Mouse (Mus musculus) retina, postnatal 7 days (tissue): ENCODE results near the gene Anxa8.

Source experiments
- DNase-seq: peaks from one replicate; pipeline ENCODE4 v3.0.0-alpha.2; 2012; ENCODE audit warnings: low read depth, low spot score

Anxa8 gene

GRCm38 (mm10) chr14:34119046-34119723 lies 33.4 kb downstream of the Anxa8 start:
- no peak for DNase-seq

GRCm38 (mm10) chr14:34120016-34120910 lies 34.5 kb downstream of the Anxa8 start:
- no peak for DNase-seq

DNA sequence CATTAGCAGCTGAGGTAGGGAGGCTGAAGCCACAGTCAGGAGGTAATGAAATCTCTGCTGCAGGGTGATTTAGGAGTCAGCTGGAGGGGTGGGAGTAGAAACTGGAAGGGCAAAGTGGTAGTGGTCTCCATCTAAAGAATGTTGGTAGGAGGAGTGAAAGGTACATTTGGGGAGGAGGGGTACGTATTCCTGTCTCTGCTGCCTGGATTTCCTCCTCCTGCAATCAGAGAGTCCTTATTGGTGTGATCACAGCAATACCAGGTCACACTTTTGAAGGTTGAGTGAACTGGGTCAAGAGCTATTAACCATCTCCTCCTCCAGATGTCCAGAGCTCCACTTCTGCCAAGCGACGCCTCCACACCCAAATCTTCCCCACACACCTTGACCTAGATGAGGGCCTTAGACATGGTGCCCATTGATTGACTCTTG lies 35.2 kb downstream of the Anxa8 start:
- DNase-seq: no peak

- DNase-seq: no peak
These were observed 35.9 kb downstream of the Anxa8 start for GRCm38 (mm10) chr14:34121691-34122090.

DNA sequence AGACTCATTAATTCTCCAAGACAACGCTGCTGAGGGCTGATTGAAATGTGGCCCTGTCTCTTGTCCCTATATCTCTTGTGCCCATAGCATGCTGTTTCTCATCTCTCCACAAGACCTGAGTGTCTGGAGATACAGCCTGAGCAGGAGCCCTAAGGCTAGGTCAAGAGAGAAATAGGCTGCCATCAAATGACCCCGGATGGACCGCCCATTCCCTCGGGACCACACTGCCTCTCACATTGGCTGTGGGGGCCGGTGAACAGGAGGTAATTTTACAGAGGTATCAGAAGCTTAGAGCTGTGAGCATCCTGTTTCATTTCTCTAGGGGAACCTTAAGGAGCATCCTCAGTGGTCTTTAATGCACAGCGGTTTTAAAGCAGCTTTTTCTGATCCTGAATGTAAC lies 45.4 kb downstream of the Anxa8 start:
- DNase-seq: no peak

DNA sequence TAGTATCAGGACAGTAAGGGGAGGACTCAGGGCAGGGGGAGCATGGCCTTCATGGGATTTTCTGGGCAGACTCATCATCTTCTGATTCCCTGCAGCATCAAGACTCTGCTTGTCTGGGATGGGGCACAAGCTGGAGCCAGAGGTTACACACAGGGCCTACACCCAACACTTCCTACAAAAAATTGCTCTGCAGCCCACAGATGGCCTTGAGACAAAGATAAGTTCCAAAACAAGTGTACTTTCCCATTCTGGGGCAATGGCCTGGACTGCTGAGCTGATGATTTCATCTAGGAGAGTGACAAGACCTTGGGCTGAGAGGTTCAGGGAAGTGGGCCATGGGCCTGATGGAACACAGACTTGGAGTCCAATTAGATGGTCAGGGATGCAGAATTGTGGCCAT lies 49.6 kb downstream of the Anxa8 start:
- DNase-seq: no peak

DNA sequence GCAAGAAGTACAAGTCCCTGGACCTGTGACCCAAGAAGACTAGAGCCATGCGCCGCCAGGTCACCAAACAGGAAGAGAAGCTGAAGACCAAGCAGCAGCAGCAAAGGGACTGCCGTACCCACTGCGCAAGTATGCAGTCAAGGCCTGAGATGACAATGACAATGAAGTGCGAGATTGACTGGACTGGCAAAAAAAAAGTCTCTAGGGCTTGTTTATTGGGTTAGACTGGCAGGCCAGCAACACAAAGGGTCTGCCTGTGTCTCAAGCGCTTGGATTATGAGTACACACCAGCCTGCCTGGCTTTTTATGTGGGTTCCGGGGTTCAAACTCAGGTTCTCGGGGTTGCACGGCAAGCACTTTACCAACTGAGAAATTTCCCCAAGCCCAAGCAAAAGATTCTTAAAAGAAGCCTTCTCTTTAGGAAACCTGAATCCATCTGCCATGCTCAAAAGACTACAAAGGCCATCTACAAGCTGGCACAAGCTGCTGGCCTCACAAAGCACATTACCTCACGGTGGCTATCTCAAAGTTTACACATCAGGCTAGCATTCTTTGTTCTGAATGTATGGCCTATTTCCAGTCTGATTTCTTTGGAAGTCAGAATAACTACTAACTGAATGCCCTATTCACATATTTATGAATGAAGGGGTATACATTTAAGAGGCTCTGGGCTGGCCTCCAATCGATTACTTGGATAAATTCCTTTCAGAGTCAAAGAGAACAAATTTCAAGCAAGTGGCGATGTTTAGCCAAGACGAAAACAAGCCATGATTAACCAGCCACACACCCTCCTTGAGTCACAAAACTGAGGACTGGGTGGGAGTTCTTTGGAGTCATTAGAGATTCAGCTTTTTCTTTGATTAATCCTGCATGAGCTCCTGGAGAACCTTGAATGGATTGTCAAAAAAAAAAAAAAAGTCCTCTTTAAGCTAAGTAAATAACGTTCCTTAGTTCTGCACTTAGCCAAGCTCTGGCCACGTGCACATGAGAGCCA lies 54.2 kb downstream of the Anxa8 start:
- no peak for DNase-seq

- no peak for DNase-seq
These were observed 56.5 kb downstream of the Anxa8 start for GRCm38 (mm10) chr14:34142316-34142715.

DNA sequence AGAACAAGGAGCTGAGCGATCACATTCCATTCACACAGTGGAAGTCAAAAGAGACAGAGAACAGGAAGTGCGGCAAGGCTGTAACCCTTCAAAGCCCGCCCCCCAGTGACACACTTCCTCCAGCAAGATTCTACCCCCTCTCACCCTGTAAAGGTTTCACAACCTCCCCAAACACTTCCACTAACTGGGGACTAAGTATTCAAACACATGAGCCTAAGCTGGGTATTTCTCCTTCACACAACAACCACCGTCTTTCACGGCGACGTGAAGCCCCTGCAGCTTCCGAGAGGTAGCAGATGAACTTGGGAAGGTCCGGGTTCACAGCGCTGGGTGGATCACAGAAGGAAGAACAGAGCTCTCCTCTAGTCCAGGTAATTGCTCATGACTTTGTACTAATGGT lies 57.1 kb downstream of the Anxa8 start:
- no peak for DNase-seq
